Mouse (Mus musculus) spleen, adult 2 months (tissue): ENCODE measurements around the gene Ednra.

Source experiments
- CTCF ChIP-seq: fragments of 200-500 bp; IDR thresholded peaks from 2 replicates; pipeline ENCODE4 v1.5.1; 2011; ENCODE audit warnings: mild to moderate bottlenecking, inconsistent platforms; ENCODE audit not compliant: insufficient read depth, insufficient read length, insufficient replicate concordance; ENCODE audit errors: extremely low read depth
- POLR2A ChIP-seq: fragments of 200-500 bp; IDR thresholded peaks from 2 replicates; pipeline ENCODE4 v1.6.1; 2011; ENCODE audit warnings: low read depth, low read length, inconsistent platforms

DNA sequence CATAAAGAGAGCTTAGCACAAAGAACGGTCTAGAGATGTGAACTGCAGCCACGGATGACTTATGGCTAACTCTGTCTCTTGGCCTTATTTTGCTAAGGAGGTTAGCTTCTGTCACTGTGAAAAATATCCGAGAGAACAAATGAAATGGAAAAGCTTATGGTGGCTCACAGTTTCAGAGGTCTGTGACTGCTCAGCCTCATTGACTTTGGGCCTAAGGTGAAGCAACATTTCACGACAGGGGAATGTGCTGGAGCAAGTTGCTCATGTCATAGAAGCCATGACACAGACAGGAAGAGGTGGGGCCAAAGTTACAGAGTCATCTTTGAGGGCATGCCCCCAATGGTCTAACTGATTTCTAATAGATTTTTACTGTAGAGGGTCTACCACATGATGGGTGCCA lies 28.1 kb downstream of the Ednra start:
- TF ChIP-seq CTCF: no peak
- TF ChIP-seq POLR2A: no peak
